Mouse (Mus musculus) cerebellum, adult 2 months (tissue): ENCODE measurements around the gene Rimbp2.

Experiments used
- CTCF ChIP-seq: fragments of 200-500 bp; IDR thresholded peaks from 2 replicates; pipeline ENCODE4 v1.5.1; 2011; ENCODE audit warnings: low read depth, mild to moderate bottlenecking, control low read depth, low read length, moderate library complexity, borderline replicate concordance; ENCODE audit not compliant: insufficient read depth
- POLR2A ChIP-seq: fragments of 200-500 bp; IDR thresholded peaks from 2 replicates; pipeline ENCODE4 v1.6.1; 2011; ENCODE audit warnings: low read length, control low read depth, borderline replicate concordance; ENCODE audit not compliant: insufficient read depth

DNA sequence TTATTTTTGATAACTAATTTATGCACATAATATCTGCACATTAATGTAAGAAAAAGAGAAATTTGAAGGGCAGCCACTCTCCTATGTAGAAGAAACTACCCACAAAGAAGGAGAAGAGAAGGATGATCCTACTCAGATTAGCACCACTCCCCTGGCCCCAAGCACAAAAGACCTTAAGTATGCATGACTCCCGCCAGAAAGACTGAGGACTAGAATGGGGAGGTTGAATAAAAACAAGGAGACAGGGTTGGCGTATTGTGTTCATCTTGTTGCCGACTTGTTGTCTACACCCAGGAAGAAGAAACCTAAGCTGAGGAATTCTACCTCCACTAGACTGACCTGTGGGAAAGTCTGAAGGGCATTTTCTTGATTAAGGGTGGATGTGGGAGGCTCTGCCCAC lies 5.6 kb upstream of the Rimbp2 start:
- TF ChIP-seq CTCF (no peak), POLR2A (no peak)
